Mouse (Mus musculus): ENCODE measurements around the gene Fastkd5.
A peak's percentile ranks its signal among the peaks of the same experiment; 100 is the strongest.

Gene Fastkd5

GRCm38 (mm10) chr2:130634006-130634738, 4.3 kb upstream of the Fastkd5 start:
- no peak for DNase-seq (ENCODE audit: low spot score in 2 of 2)

DNA sequence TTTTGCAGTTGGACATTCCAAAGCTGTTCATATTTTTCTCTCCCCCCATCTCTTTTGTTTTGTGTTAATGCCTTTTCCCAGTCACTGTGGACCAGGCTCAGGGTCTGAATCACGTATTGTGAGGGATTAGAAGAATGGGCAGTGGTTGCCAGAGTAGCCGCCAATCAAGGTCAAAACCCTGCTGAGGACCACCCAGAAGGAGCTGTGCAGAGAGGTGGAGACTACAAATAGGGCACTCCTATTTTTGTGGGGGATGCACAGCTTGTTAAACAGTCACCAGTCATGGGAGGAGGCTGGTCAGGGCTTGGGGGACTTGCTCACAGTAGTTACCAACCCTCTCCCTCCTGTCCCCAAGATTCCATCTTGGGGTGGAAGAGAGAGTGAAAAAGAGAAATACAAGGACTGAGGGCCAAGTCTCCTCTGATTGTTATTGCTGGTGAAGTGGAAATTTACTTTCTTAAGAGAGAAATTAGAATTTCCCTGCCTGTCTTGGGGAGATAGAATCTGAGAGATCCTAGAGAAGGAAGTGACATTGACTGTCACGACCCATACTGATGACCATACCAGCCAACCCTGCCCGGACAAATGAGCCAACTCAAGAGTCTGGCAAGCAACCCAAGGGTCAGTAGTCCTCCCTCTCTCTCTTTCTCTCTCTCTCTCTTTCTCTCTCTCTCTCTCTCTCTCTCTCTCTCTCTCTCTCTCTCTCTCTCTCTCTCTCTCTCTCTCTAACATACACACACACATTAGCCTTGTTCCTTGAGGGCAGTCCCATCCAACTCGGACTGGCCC, 3.3 kb upstream of the Fastkd5 start:
- DNase-seq (ENCODE audit: low spot score in 2 of 2), result no peak

DNA sequence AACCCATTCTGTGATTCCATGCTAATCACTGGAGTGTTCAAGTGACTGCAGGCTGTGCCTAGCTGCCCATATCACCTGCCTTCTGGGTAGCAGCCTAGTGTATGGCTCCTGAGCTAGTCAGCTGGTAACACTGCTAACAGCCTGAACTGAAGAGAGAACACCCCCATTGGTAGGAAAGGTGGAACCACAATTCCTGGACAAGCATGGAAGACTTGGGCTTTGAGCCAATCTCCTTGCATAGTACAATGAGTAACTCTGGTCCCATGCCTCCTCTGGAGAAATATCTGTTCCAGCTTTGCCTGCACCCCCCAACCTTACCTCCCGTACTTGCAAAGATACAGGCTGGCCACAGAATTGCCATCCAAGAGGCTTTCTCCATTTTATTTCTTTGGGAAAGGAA, 2.6 kb upstream of the Fastkd5 start:
- DNase-seq (ENCODE audit: low spot score in 2 of 2), result no peak

GRCm38 (mm10) chr2:130629080-130629838, 568 bp downstream of the Fastkd5 start:
- no peak for DNase-seq (ENCODE audit: low spot score in 2 of 2)

DNA sequence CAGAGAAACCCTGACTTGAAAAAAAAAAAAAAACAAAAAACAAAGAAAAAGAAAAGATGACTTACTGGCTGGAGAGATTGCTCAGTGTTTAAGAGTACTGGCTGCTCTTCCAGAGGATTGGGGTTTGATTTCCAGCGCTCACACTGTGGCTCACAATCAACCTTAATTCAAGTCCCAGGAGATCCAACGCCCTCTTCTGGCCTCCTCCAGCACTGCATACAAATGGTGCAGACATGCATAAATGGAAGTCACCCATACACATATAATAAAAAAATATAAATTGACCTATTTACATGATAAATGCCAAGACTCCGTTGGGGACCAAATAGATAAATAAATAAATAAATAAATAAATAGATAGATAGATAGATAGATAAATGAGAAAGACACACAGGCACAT, 1.4 kb downstream of the Fastkd5 start:
- no peak for DNase-seq (ENCODE audit: low spot score in 2 of 2)

DNA sequence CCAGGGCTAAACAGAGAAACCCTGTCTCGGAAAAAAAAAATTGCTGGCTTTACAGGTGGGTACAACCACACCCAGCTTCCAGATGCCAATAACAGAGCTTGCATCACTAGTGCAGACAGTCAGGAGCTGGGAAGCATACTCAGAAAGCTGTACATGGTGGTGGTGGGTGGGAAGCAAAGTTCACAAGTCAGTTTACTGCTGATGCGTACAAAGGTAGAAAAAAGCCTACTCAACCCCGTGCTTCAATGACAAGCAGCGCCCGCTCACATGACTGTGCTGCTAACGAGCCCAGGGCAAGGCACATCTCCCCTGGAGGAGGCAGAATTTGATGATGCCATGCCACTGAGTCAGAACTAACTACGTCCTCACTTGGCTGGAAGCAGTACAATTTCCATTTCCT, 10.9 kb downstream of the Fastkd5 start:
- DNase-seq (ENCODE audit: low spot score in 2 of 2), result no peak

DNA sequence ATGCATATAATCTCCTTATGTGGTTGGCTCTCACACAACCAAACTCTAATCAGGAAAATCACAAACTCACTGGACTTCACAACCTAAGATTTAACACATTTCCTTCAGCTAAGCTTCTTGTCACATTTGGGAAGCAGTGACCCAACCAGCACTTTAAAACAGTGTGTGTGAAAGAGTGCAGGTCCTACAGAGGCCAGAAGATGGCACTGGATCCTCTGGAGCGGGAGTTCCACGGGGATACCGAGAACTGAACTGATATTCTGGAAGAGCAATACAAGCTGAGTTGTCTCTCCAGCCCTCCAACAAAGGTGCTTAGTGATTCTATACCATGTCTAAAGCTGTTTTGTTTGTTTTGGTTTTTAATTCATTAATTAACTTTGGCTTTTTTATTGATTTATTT, 16.7 kb downstream of the Fastkd5 start:
- no peak for DNase-seq (ENCODE audit: low spot score in 2 of 2)

DNA sequence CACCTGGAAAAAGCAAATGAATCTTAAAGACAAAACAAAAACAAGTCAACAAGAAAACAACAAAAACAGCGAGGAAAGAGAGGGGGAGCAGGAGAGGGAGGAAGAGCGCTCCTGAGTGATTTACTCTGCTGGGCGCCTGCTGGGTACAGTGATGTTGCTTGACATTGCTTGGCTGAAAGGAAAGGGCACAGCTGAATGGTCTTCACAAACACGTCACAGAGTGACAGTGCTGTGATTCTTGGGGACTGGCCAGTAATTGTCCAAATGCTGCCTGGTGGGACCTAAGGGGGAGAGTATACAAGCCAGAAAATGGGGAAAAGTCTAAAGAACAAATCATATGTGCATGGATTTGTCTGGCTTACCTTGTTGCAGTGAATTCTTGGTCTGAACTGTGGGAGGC, 27.6 kb downstream of the Fastkd5 start:
- no peak for DNase-seq (ENCODE audit: low spot score in 2 of 2)

- no peak for DNase-seq (ENCODE audit: low spot score in 2 of 2)
Observed at GRCm38 (mm10) chr2:130598399-130598798, 31.4 kb downstream of the Fastkd5 start.

- no peak for DNase-seq (ENCODE audit: low spot score in 2 of 2)
Observed at GRCm38 (mm10) chr2:130597601-130598010, 32.2 kb downstream of the Fastkd5 start.

GRCm38 (mm10) chr2:130595596-130595995, 34.2 kb downstream of the Fastkd5 start:
- no peak for DNase-seq (ENCODE audit: low spot score in 2 of 2)

DNA sequence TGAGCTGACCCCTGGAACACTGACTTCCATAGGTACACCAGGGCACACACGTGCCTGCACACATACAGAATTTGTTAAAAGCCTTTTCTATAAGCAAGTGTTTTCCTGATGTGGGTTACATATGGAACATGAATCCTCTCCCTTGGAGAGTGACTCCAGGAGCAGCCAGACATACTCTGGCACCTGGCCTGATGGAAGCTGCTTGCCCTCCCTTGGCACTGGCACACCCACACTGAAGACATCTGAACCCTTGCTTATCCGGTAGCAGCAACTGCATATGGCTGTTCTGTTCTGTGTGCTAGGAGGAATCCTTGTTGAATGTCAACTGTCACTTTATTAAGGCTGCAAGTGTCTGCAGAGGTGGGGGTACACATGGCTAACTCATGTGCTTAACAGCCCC, 38.8 kb downstream of the Fastkd5 start:
- DNase-seq (ENCODE audit: low spot score in 2 of 2), result no peak

DNA sequence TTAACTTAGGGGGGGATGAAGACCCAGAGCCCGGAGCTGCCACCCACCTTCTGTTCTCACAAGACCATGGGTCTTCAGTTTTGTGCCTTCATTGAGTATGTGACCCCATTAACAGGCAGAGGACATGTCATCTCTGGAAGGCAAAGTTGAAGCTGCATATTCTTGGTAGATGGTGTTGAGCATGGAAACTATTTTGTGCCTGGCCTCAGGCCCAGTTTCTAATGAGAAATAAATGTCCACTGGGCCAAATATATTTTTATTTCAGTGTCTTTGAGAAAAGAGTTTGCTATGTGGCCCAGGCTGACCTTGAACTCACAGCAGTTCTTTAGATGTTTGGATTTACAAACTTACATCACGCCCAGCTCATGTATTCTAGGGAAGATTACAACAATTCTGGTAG, 40.1 kb downstream of the Fastkd5 start:
- no peak for DNase-seq (ENCODE audit: low spot score in 2 of 2)

GRCm38 (mm10) chr2:130589157-130589556, 40.7 kb downstream of the Fastkd5 start:
- DNase-seq (ENCODE audit: low spot score in 2 of 2), result no peak

DNA sequence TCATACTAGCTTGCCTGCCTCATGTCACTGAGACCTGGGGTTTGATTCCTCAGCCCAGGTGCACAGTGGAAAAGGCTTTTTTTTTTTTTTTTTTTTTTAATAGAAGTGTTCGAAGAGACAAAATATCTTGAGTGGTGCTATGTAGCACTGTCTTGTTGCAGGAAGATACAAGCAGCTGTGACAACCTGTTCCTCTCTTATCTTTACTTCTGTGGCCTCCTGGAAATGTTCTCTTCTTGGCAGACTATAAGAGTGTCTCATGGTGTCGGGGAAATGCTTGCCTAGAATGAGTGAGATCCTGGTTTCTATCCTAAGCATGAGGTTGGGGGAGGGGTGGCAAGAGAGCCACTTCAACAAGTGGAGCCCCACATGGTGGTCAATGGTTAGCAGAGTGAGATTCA, 41.5 kb downstream of the Fastkd5 start:
- no peak for DNase-seq (ENCODE audit: low spot score in 2 of 2)

- no peak for DNase-seq (ENCODE audit: low spot score in 2 of 2)
Observed at GRCm38 (mm10) chr2:130586016-130586415, 43.8 kb downstream of the Fastkd5 start.

- no peak for DNase-seq (ENCODE audit: low spot score in 2 of 2)
Observed at GRCm38 (mm10) chr2:130583902-130584560, 45.8 kb downstream of the Fastkd5 start.

DNA sequence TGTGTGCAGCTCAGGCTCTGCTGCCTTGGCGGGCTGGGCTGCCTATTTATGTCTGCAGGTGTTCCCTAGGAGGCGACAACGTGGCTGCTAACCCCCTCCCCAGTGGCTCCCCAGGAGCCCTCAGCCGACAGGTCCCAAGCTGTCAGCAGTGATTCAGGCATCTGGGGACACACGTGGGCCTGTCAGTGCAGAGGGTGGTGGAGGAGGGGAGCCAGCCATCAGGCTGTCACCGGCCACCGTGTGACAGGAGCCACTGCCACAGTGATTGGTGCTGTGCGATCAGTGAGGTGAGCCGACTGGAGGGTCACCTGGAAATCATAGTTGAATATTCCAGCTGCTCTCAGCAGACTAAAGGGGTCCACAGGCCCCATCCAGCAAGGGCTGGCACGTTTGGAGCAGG, 47.3 kb downstream of the Fastkd5 start, which contains the start of gene Avp:
Gene Avp, minus strand, starts transcription at position 3 of the 400 bp plus-strand sequence.
- DNase-seq (ENCODE audit: low spot score in 2 of 2), result no peak

GRCm38 (mm10) chr2:130581201-130581600, 48.6 kb downstream of the Fastkd5 start:
- DNase-seq (ENCODE audit: low spot score in 2 of 2), result no peak

DNA sequence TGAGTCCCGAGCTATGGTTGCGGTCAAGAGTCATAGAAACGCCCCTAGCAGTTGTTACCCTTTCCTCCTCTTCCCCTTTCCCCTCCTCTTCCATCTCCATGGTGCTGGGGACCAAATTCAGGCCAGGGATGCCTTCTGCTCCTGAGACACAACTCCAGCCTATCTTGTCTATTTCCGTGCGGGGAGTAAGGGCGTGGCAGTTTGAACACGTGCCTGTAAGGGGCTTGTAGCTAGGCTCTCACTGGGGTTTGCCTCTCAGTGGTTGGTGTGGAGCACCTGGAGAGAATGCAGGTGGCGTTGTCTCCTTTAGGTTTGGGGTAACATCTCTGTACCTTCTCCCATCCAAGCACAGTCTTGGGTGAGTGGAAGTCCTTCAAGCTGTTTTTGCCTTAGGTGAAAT, 50.0 kb downstream of the Fastkd5 start:
- DNase-seq (ENCODE audit: low spot score in 2 of 2), result no peak

- DNase-seq (ENCODE audit: low spot score in 2 of 2), result peak; percentile 53 to 65
Observed at GRCm38 (mm10) chr2:130578148-130578547, 51.7 kb downstream of the Fastkd5 start.

- DNase-seq (ENCODE audit: low spot score in 2 of 2), result no peak
Observed at GRCm38 (mm10) chr2:130577632-130578031, 52.2 kb downstream of the Fastkd5 start.

Measured in frontal cortex, postnatal 25 days (tissue).